Mouse (Mus musculus) spleen, adult 2 months (tissue): ENCODE data around the gene Tspoap1.

ENCODE experiments used
- CTCF ChIP-seq: fragments of 200-500 bp; IDR thresholded peaks from 2 replicates; pipeline ENCODE4 v1.5.1; 2011; ENCODE audit warnings: mild to moderate bottlenecking, inconsistent platforms; ENCODE audit not compliant: insufficient read depth, insufficient read length, insufficient replicate concordance; ENCODE audit errors: extremely low read depth
- POLR2A ChIP-seq: fragments of 200-500 bp; IDR thresholded peaks from 2 replicates; pipeline ENCODE4 v1.6.1; 2011; ENCODE audit warnings: low read depth, low read length, inconsistent platforms

DNA sequence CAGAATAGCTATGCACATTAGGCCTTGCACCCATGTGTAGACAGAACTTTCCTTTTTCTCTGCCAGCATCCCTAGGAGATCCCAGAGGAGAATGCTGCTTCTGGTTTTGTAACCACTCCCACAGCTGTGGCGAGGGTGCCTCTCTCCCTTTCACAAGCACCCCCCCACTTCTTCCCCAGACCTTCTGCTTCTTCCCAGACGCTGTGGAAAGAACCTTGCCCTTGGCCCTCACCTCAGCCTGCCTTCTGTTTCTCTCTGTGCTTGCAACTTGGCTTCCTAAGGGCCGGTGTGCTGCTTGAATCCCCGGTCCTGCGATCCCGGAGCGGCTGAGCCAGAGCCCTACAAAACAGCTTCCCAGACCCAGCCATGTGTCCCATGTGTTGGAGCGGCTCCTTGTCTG, 9.3 kb upstream of the Tspoap1 start:
- TF ChIP-seq POLR2A (no peak), CTCF (no peak)
